Mouse (Mus musculus) midbrain, embryonic 11.5 days (tissue): ENCODE measurements around the gene Cst9. TPM values are rescaled to one million over a fixed set of nuclear protein-coding genes. Genes with fewer than 3 reads are reported as not detected.

Source experiments
- polyA plus RNA-seq: library from polyadenylated mRNA; unstranded; fragments of >200 nt; fragmentation: Nextera tagmentation; extraction: Ambion mirVana; gene quantifications from 2 replicates; pipeline ENCODE4 v1.2.1, GENCODE M21; 2014

Cst9 gene
- polyA plus RNA-seq, 1 experiment from 2014 or later: not detected

Other genes starting within 250 kb of the Cst9 start
- gene Nxt1, start 162.5 kb upstream of the Cst9 start, polyA plus RNA-seq: 122 and 133 TPM in 2 replicates
- 27.5 and 29.1 TPM in 2 replicates for gene Gzf1, start 154.1 kb upstream of the Cst9 start, polyA plus RNA-seq
- gene Napb, start 102.7 kb upstream of the Cst9 start, polyA plus RNA-seq: 17.1 and 23.6 TPM in 2 replicates
- not detected in 2 replicates for gene Cstl1, start 84.8 kb upstream of the Cst9 start, polyA plus RNA-seq
- not detected in 2 replicates for gene Cst11, start 63.6 kb upstream of the Cst9 start, polyA plus RNA-seq
- not detected in 2 replicates for gene 8030411F24Rik, start 53.1 kb upstream of the Cst9 start, polyA plus RNA-seq
- gene Cst12, start 45.8 kb upstream of the Cst9 start, polyA plus RNA-seq: not detected in 2 replicates
- gene Cst8, start 36.4 kb upstream of the Cst9 start, polyA plus RNA-seq: not detected in 2 replicates
- gene Cst13, start 15.1 kb upstream of the Cst9 start, polyA plus RNA-seq: not detected in 2 replicates
- not detected in 2 replicates for gene 9230104L09Rik, start 29.9 kb downstream of the Cst9 start, polyA plus RNA-seq
- gene Cst3, start 40.5 kb downstream of the Cst9 start, polyA plus RNA-seq: 341 and 346 TPM in 2 replicates
- gene Gm1330, start 168.1 kb downstream of the Cst9 start, polyA plus RNA-seq: not detected in 2 replicates
- not detected in 2 replicates for gene Gm10750, start 182.1 kb downstream of the Cst9 start, polyA plus RNA-seq